Mouse (Mus musculus): ENCODE measurements at regions not wholly inside any gene's neighbourhood (a gene's known extent, or its start where the extent isn't known, plus 50 kb on each side); places are given as distances from the start of the nearest gene placed in this dataset.
A peak's percentile ranks its signal among the peaks of the same experiment; 100 is the strongest.

GRCm38 (mm10) chr12:77061562-77061847 lies 99.5 kb upstream of the Max start:
- peak overlapping the region; percentile 28; the same call in 1 of the 2 replicates for H3K27ac ChIP-seq
- H3K9ac ChIP-seq: no peak overlapping the region
- no peak for ATAC-seq (ENCODE audit: insufficient read depth, low FRiP score, low read depth)
- no peak overlapping the region for H3K4me2 ChIP-seq
- WGBS: 75% methylated on average over 5 of the region's 5 CpGs
- H3K36me3 ChIP-seq: no peaks in the 10 kb centered on the region
- no peak overlapping the region for H3K4me3 ChIP-seq (replicated peaks)
- H3K27me3 ChIP-seq (replicated peaks): no peaks in the 10 kb centered on the region
- H3K9me3 ChIP-seq: no peaks in the 10 kb centered on the region
- H3K4me1 ChIP-seq: peaks cover 20% of the 10 kb centered on the region

DNA sequence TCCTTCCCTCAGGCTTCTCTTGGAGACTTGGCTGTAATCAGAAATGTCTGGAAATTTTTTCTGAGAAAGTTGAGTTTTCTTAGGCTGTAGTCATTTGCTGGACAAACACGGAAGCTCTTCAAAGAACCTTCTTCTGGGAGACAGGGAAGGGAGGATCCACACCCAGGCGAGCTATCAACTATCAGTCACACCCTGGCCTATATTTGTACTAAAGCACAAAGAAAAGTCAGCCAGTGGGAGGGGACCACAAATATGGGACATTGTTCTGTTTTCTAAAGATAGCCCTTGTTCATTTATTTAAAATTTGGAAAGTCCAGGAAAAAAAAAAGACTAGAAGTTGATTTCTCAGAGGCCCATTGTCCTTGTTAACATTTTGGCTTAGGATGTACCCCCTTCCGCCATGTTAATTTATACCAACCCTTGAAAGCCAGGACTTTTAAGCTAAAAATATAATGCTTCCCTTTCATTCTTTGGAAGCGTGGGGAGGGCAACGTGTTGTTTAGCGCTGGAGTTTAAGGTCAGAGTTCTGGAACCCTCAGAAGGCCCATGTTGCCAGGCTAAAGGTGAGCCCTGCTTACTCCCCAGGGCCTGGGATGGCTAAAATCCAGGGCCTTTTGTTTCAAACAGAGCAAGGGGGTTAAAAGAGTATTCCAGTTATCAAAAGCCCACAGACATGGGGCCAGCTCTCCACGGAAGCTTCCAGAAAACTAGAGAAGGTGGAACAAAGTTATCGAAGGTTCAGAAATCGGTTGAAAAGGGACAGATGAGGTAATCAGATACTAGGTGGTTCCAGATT lies 99.0 kb upstream of the Max start:
- ATAC-seq (ENCODE audit: insufficient read depth, low FRiP score, low read depth): no peak
- Histone ChIP-seq H3K9me3 (no peaks in the 10 kb centered on the region), H3K4me2 (peak overlapping the region; percentile 45), H3K4me3 (replicated peaks) (no peak overlapping the region), H3K9ac (no peak overlapping the region), H3K27ac (peak overlapping the region; percentile 54), H3K36me3 (no peaks in the 10 kb centered on the region), H3K4me1 (peaks cover 22% of the 10 kb centered on the region), H3K27me3 (replicated peaks) (no peaks in the 10 kb centered on the region)
- WGBS: 77% methylated on average over 9 of the region's 9 CpGs

DNA sequence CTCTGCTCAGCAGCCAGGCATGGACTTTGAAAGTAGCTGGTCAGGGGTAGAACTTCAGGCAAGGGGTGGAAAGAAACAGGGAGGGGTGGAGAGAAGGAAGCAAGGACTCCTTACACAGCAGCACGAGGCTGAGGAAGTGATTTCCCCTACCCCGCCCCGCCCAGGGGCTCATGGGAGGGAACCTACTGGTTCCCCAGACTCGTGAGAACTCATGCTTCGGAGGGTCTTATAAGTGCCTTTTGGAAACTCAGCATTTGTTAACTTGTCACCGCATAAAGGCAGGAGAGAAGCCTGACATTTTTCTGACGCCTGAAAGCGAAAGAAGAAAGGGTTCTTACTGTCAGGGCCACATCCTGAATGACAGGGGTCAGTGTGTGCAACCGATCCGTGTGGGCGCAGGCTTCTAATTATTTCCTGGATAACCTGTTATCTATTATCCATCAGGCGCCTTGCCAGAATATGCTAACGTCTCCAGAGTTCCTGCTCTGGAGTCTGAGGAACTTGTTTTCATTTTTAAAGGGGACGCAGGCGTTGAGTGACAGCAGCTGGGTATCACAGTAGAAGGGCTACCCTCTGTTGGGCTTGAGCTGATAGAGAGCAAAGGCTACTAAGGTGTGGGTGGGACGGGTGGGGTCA lies 98.2 kb upstream of the Max start:
- H3K4me3 ChIP-seq (replicated peaks): peak overlapping the region; percentile 22; the same call in 1 of the 2 replicates
- H3K27me3 ChIP-seq (replicated peaks): no peaks in the 10 kb centered on the region
- H3K27ac ChIP-seq: peak overlapping the region; percentile 54; the same call in 1 of the 2 replicates
- 21% methylated on average over 16 of the region's 16 CpGs for WGBS
- no peak overlapping the region for H3K9ac ChIP-seq
- no peaks in the 10 kb centered on the region for H3K9me3 ChIP-seq
- ATAC-seq (ENCODE audit: insufficient read depth, low FRiP score, low read depth): peak; percentile 54
- peaks cover 22% of the 10 kb centered on the region for H3K4me1 ChIP-seq
- peak overlapping the region; percentile 45 for H3K4me2 ChIP-seq
- no peaks in the 10 kb centered on the region for H3K36me3 ChIP-seq

GRCm38 (mm10) chr12:77059679-77060059 lies 97.7 kb upstream of the Max start:
- 69% methylated on average over 4 of the region's 4 CpGs for WGBS

GRCm38 (mm10) chr12:77058596-77059190 lies 96.7 kb upstream of the Max start:
- H3K27ac ChIP-seq: no peak overlapping the region
- no peak overlapping the region for H3K9ac ChIP-seq

More at GRCm38 (mm10) chr12:77059679-77060059, 97.7 kb upstream of the Max start:
- Histone ChIP-seq H3K4me1 (peaks cover 22% of the 10 kb centered on the region), H3K4me2 (peak overlapping the region; percentile 45), H3K9ac (no peak overlapping the region), H3K27me3 (replicated peaks) (no peaks in the 10 kb centered on the region), H3K9me3 (no peaks in the 10 kb centered on the region), H3K27ac (peak overlapping the region; percentile 54; the same call in 1 of the 2 replicates), H3K36me3 (no peaks in the 10 kb centered on the region), H3K4me3 (replicated peaks) (no peak overlapping the region)
- no peak for ATAC-seq (ENCODE audit: insufficient read depth, low FRiP score, low read depth)

DNA sequence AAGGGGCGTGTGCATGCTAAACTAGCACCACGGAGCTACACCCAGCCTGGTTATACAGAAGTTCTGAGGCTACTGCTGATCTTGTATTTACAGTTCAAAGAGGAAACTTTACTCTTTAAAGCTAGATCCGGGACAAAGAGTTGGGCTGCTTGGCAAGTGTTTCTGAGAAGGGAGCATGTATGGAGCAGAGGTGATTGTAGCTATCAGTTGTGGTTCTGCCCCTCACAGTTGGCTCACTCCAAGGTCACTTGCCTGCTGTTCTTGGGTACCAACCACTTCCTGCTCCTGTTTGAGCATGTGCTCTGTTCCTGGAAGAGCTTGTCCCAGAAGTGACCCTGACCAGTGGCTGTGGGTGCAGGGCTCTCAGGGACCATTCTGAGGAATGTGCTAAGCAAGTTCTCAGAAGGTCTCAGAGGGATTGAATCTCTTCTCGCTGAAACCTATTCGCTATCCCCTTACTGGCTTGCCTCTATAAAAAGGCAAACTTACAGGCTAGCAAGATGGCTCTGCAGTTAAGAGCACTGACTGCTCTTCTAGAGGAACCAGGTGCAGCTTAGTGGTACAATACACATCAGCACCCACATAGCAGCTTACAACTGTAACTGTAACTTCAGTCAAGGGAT lies 94.9 kb upstream of the Max start:
- Histone ChIP-seq H3K4me2 (no peak overlapping the region), H3K4me1 (peaks cover 22% of the 10 kb centered on the region), H3K27ac (peak overlapping the region; percentile 45), H3K9ac (no peak overlapping the region), H3K9me3 (no peaks in the 10 kb centered on the region), H3K4me3 (replicated peaks) (no peak overlapping the region), H3K36me3 (no peaks in the 10 kb centered on the region), H3K27me3 (replicated peaks) (no peaks in the 10 kb centered on the region)
- ATAC-seq (ENCODE audit: insufficient read depth, low FRiP score, low read depth): peak; percentile 70
- WGBS: 50% methylated on average over 5 of the region's 5 CpGs

More at GRCm38 (mm10) chr12:77058596-77059190, 96.7 kb upstream of the Max start:
- WGBS: 24% methylated on average over 4 of the region's 4 CpGs
- no peaks in the 10 kb centered on the region for H3K9me3 ChIP-seq
- no peak overlapping the region for H3K4me2 ChIP-seq
- ATAC-seq (ENCODE audit: insufficient read depth, low FRiP score, low read depth): no peak
- H3K36me3 ChIP-seq: no peaks in the 10 kb centered on the region
- H3K4me1 ChIP-seq: peaks cover 22% of the 10 kb centered on the region
- no peaks in the 10 kb centered on the region for H3K27me3 ChIP-seq (replicated peaks)
- no peak overlapping the region for H3K4me3 ChIP-seq (replicated peaks)

DNA sequence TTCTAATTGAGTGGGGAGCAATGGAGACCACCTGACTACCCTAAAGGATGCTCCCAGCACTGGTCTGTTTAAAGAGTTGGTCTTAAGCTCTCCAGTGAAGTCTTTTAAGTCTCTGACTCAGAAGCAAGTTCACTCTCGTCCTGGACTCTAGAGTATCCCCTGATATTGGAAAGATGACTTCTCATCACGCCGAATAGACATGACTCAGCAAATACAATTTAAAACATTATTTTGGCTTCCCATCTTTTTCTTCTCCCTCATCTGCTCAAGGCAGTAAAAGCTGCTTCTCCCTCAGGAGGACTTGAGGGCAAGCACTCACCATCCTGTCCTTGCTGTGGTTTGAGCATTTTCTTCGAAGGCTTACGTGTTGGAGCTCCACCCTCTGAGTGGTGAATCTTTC lies 92.7 kb upstream of the Max start:
- 75% methylated on average over 5 of the region's 5 CpGs for WGBS
- H3K27ac ChIP-seq: no peak overlapping the region
- peaks cover 7% of the 10 kb centered on the region; the same call in 1 of the 2 replicates for H3K4me1 ChIP-seq
- H3K27me3 ChIP-seq (replicated peaks): no peaks in the 10 kb centered on the region
- no peak for ATAC-seq (ENCODE audit: insufficient read depth, low FRiP score, low read depth)
- H3K36me3 ChIP-seq: no peaks in the 10 kb centered on the region
- H3K9ac ChIP-seq: no peak overlapping the region
- no peaks in the 10 kb centered on the region for H3K9me3 ChIP-seq
- no peak overlapping the region for H3K4me3 ChIP-seq (replicated peaks)
- H3K4me2 ChIP-seq: no peak overlapping the region

DNA sequence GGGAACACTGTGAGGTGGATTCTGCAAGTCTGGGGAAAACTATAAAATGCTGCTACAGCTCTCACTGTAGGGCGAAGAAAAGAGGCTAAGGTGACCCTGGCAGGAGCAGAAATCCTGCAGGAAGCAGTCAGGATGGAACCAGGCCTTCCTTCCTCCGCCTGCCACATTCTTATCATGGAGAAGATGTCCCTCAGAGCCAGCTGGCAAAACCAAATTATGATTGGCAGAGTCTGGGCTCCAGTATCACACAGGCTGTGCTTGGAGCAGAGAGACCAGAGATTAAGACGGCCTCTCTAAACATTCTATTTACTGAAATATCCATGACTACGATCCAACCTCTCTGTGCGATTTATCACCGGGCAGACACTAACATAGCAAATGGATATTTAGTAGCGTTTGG lies 92.2 kb upstream of the Max start:
- 83% methylated on average over 7 of the region's 7 CpGs for WGBS
- Histone ChIP-seq H3K4me2 (no peak overlapping the region), H3K36me3 (no peaks in the 10 kb centered on the region), H3K27ac (no peak overlapping the region), H3K4me1 (peaks cover 6% of the 10 kb centered on the region; the same call in 1 of the 2 replicates), H3K27me3 (replicated peaks) (no peaks in the 10 kb centered on the region), H3K9ac (no peak overlapping the region), H3K9me3 (no peaks in the 10 kb centered on the region), H3K4me3 (replicated peaks) (no peak overlapping the region)
- ATAC-seq (ENCODE audit: insufficient read depth, low FRiP score, low read depth): no peak

GRCm38 (mm10) chr12:77052853-77053252 lies 90.9 kb upstream of the Max start:
- ATAC-seq (ENCODE audit: insufficient read depth, low FRiP score, low read depth): no peak; the same call in 1 of the 2 replicates
- Histone ChIP-seq H3K4me1 (peaks cover 6% of the 10 kb centered on the region; the same call in 1 of the 2 replicates), H3K27ac (no peak overlapping the region), H3K36me3 (no peaks in the 10 kb centered on the region), H3K9ac (no peak overlapping the region), H3K27me3 (replicated peaks) (no peaks in the 10 kb centered on the region), H3K9me3 (no peaks in the 10 kb centered on the region), H3K4me2 (no peak overlapping the region), H3K4me3 (replicated peaks) (no peak overlapping the region)
- WGBS: 66% methylated on average over 6 of the region's 6 CpGs

DNA sequence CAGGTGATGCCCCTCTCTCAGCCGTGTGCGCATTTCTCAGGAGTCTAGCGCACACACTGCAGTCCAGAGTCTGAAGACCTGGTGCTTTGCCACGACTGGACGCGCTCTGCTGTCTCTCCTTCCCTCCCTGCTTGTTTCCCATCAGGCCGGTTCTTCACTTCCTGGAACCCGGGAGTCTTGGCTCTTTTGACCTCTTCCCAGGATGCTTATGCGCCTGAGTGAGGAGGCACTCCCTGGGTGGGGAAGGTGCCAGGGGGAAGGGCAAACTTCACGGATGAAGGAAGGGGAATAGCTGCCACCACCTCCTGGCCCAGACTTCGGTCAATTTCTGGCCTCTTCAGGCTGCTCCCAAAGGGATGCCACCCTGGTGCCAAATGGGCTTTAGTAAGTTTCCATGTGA lies 86.4 kb upstream of the Max start:
- no peaks in the 10 kb centered on the region for H3K4me1 ChIP-seq
- H3K27me3 ChIP-seq (replicated peaks): no peaks in the 10 kb centered on the region
- H3K9ac ChIP-seq: no peak overlapping the region
- H3K9me3 ChIP-seq: no peaks in the 10 kb centered on the region
- 42% methylated on average over 11 of the region's 11 CpGs for WGBS
- H3K36me3 ChIP-seq: no peaks in the 10 kb centered on the region
- no peak overlapping the region for H3K4me3 ChIP-seq (replicated peaks)
- H3K27ac ChIP-seq: no peak overlapping the region
- H3K4me2 ChIP-seq: no peak overlapping the region
- ATAC-seq (ENCODE audit: insufficient read depth, low FRiP score, low read depth): no peak

- WGBS: 89% methylated on average over 1 of the region's 1 CpGs
- Histone ChIP-seq H3K9me3 (no peaks in the 10 kb centered on the region), H3K4me1 (no peaks in the 10 kb centered on the region), H3K27ac (no peak overlapping the region), H3K4me3 (replicated peaks) (no peak overlapping the region), H3K27me3 (replicated peaks) (no peaks in the 10 kb centered on the region), H3K36me3 (no peaks in the 10 kb centered on the region), H3K9ac (no peak overlapping the region), H3K4me2 (no peak overlapping the region)
- ATAC-seq (ENCODE audit: insufficient read depth, low FRiP score, low read depth): no peak
Observed at GRCm38 (mm10) chr12:77047273-77047672, 85.3 kb upstream of the Max start.

DNA sequence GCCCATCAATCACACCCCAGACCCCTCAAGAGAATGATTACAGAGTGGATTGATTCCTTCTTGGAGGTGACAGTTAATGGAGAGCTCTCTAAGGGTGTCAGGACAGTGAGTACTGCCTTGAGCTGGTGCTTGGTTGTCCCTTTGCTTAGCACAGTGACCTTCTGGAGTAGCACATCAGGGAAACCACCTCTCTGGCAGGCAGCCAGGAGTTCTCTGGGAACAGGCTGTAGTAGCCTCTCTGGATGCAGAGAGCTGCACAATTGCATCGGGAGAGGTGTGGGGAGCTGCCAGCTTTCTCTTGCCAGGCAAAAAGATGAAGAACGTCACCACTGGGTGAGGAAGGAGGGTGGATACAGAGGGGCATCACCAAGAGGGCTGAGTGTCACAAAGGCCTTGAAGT lies 84.0 kb upstream of the Max start:
- Histone ChIP-seq H3K36me3 (no peaks in the 10 kb centered on the region), H3K4me1 (no peaks in the 10 kb centered on the region), H3K27ac (no peak overlapping the region), H3K27me3 (replicated peaks) (no peaks in the 10 kb centered on the region), H3K4me2 (no peak overlapping the region), H3K4me3 (replicated peaks) (no peak overlapping the region), H3K9me3 (no peaks in the 10 kb centered on the region), H3K9ac (no peak overlapping the region)
- ATAC-seq (ENCODE audit: insufficient read depth, low FRiP score, low read depth): no peak
- WGBS: 47% methylated on average over 2 of the region's 2 CpGs
